Mouse (Mus musculus) megakaryocyte, embryonic 14.5 days (primary cell): ENCODE data around the gene Slc26a3. TPM values are rescaled to one million over a fixed set of nuclear protein-coding genes. Genes with fewer than 3 reads are reported as not detected.
A peak's percentile ranks its signal among the peaks of the same experiment; 100 is the strongest.

Experiments used
- H3K27me3 ChIP-seq: replicated peaks from 2 replicates; pipeline ENCODE3; 2012; ENCODE audit warnings: inconsistent platforms
- H3K36me3 ChIP-seq: replicated peaks from 2 replicates; pipeline ENCODE3; 2012; ENCODE audit warnings: low read length, inconsistent platforms, mixed read lengths
- H3K4me1 ChIP-seq: 2 replicates; pipeline ENCODE4 v1.6.1; 2012; ENCODE audit warnings: inconsistent platforms
- H3K4me3 ChIP-seq: replicated peaks from 2 replicates; pipeline ENCODE3; 2012; ENCODE audit warnings: moderate library complexity, mild to moderate bottlenecking, inconsistent platforms
- H3K9me3 ChIP-seq: 2 replicates; pipeline ENCODE4 v1.6.1; 2012; ENCODE audit warnings: inconsistent platforms
- FLI1 ChIP-seq: IDR thresholded peaks from 2 replicates; pipeline ENCODE4 v1.6.1; 2012; ENCODE audit warnings: low read length, inconsistent platforms, mixed read lengths
- GATA1 ChIP-seq: IDR thresholded peaks from 3 replicates; pipeline ENCODE4 v1.6.1; 2012; ENCODE audit warnings: mixed read lengths, low read length, inconsistent platforms, borderline replicate concordance
- polyA plus RNA-seq: library from polyadenylated mRNA; stranded (reverse); fragments of >175 nt; gene quantifications from 2 replicates; pipeline ENCODE4 v1.2.3, GENCODE M21; 2012; ENCODE audit warnings: low replicate concordance; ENCODE audit not compliant: insufficient read depth

The Slc26a3 gene
- polyA plus RNA-seq, 1 experiment, result not detected

GRCm38 (mm10) chr12:31486431-31486830 is 95.8 kb downstream of the Slc26a3 start:
- H3K36me3 ChIP-seq, result peaks cover 61% of the 10 kb centered on the region
- H3K27me3 ChIP-seq, result no peaks in the 10 kb centered on the region
- TF ChIP-seq GATA1 (no peak), FLI1 (no peak)
- no peaks in the 10 kb centered on the region for H3K4me1 ChIP-seq
- no peak overlapping the region for H3K4me3 ChIP-seq
- H3K9me3 ChIP-seq, result no peaks in the 10 kb centered on the region

DNA sequence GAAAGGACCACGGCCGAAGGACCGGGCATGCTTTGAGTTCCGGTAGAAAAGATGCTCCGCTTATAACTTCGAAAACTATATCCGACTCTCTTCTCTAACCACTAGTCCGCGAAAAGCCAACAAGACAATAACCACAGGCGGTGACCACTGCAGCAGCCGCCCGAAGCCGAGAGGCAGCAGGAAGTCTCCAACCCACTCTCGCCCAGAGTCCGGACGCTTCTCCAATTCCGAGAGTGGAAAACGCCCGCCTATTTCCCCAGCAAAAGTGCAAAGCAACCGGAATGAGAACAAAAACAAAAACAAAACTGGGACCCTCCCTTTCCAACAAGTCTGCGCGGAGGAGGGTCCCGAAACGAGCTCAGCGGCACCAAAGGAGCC is 108.3 kb downstream of the Slc26a3 start:
- H3K27me3 ChIP-seq, result no peaks in the 10 kb centered on the region
- H3K9me3 ChIP-seq, result 0 out of 2 replicates have a peak, but pooled peaks cover 2% of the 10 kb centered on the region
- TF ChIP-seq GATA1 (no peak), FLI1 (no peak)
- peaks cover 33% of the 10 kb centered on the region for H3K4me1 ChIP-seq
- peak overlapping the region; percentile 98 for H3K4me3 ChIP-seq
- peaks cover 10% of the 10 kb centered on the region for H3K36me3 ChIP-seq

DNA sequence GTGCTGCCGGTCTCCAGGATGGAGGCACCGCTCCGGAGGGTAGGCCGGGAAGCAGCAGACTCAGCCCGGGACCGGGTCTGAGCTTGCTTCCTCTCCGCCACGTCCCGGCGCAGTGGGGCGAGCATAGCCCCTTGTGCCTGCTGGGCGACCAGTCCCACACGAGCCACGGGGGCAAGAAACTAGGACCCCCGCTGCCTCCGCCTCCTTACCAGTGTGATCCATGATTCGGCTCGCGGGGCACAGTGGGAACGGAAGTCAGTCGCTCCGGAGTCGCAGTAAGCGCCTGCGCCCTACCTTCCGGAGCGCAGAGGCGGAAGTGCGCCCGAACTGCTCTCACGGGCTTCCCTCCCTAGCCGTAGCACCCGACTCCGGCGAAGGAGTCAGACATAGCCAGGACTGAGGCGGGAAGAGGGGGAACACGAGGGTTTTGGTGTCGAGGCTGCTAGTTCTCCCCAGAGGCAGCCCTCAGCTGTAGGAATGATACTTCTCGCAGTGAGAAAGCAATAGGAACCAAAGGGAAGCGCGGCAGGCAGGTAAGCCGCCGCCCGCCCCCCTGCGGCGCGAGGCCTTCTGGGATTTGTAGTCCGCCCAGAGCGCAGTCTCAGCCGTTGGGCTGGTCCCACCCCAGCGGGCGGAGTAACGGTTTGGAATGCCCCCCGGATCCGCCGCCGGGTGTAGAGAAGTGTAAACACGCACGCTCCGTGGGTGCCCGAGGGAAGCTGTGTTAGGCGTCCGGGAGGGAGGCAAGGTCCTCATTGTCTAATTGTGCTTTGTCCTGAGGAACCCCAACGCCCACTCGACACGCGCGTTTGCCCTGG is 108.9 kb downstream of the Slc26a3 start, which contains the start of gene Cbll1:
Gene Cbll1 (minus strand): TSS at position 303 of the 818 bp plus-strand sequence.
- Histone ChIP-seq H3K4me1 (peaks cover 30% of the 10 kb centered on the region), H3K4me3 (peak within 1 kb of the TSS; percentile 98), H3K27me3 (no peaks in the 10 kb centered on the region), H3K36me3 (peaks cover 4% of the 10 kb centered on the region), H3K9me3 (0 out of 2 replicates have a peak, but pooled peaks cover 2% of the 10 kb centered on the region)
- no peak for TF ChIP-seq GATA1
- peak; percentile 78; the same call in 1 of the 2 replicates for TF ChIP-seq FLI1

GRCm38 (mm10) chr12:31500196-31500595 is 109.5 kb downstream of the Slc26a3 start:
- no peak for TF ChIP-seq GATA1
- TF ChIP-seq FLI1, result no peak
- peaks cover 3% of the 10 kb centered on the region for H3K36me3 ChIP-seq

DNA sequence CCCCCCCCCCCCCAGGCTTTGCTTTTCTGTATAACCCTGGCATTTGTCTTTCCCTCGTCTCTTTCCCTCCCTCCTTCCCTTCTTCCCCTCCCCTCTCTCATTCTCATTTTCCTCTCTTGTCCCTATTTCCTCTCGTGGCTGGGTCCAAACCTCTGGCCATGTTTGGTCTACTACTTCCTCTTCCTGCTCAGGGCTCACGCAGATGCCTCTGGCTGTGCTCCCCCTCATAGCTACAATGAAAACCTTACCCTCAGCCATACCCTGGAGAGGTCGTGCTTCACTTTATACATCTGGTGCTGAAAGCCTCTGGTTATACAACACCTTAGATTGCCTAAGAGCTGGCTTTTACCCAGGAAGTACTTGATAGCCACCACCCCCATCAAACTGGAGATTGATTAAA is 110.6 kb downstream of the Slc26a3 start:
- H3K9me3 ChIP-seq, result 0 out of 2 replicates have a peak, but pooled peaks cover 2% of the 10 kb centered on the region
- peak overlapping the region; percentile 3 for H3K4me3 ChIP-seq
- H3K36me3 ChIP-seq, result peaks cover 3% of the 10 kb centered on the region
- TF ChIP-seq FLI1 (no peak), GATA1 (no peak)
- H3K27me3 ChIP-seq, result no peaks in the 10 kb centered on the region
- peaks cover 36% of the 10 kb centered on the region for H3K4me1 ChIP-seq

More at GRCm38 (mm10) chr12:31500196-31500595, 109.5 kb downstream of the Slc26a3 start:
- H3K9me3 ChIP-seq, result 0 out of 2 replicates have a peak, but pooled peaks cover 2% of the 10 kb centered on the region
- H3K4me3 ChIP-seq, result peak overlapping the region; percentile 98
- no peaks in the 10 kb centered on the region for H3K27me3 ChIP-seq
- H3K4me1 ChIP-seq, result peaks cover 36% of the 10 kb centered on the region

GRCm38 (mm10) chr12:31503211-31503610 is 112.5 kb downstream of the Slc26a3 start:
- Histone ChIP-seq H3K4me3 (no peak overlapping the region), H3K27me3 (no peaks in the 10 kb centered on the region), H3K36me3 (no peaks in the 10 kb centered on the region), H3K4me1 (peaks cover 26% of the 10 kb centered on the region), H3K9me3 (0 out of 2 replicates have a peak, but pooled peaks cover 2% of the 10 kb centered on the region)
- TF ChIP-seq FLI1 (no peak), GATA1 (no peak)

DNA sequence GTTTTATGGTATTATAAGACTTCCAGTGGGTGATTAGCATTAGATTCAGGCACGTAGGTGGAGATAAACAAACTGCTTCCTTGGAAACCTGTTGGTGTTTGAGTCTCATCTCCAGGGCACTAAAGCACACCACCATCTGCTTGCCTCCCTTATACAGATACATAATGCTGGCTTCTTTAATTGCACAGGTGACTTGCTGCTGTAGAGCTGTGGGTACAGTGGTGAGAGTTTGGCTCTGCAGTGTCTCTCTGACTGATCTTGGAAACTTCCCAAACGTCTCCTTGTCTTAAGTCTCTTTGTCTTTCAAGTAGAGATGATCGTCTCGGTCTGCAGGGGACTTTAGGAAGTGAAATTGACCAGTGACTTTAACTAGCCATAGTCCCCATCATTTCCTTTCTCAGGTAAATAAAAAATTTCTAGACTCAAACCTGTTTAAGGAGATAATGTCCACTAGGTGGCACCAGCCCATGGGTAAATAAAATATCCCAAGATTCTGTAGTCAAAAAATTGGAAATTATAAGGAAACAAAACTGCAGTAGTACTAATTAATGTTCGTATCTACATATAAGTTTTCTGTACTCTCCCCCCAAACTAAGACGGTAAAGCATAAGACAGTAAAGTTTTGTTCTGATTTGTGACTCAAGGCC is 117.2 kb downstream of the Slc26a3 start:
- H3K36me3 ChIP-seq, result no peaks in the 10 kb centered on the region
- no peaks in the 10 kb centered on the region for H3K27me3 ChIP-seq
- H3K4me3 ChIP-seq, result no peak overlapping the region
- TF ChIP-seq FLI1 (no peak), GATA1 (no peak)
- H3K9me3 ChIP-seq, result 0 out of 2 replicates have a peak, but pooled peaks cover 1% of the 10 kb centered on the region
- H3K4me1 ChIP-seq, result peaks cover 20% of the 10 kb centered on the region

DNA sequence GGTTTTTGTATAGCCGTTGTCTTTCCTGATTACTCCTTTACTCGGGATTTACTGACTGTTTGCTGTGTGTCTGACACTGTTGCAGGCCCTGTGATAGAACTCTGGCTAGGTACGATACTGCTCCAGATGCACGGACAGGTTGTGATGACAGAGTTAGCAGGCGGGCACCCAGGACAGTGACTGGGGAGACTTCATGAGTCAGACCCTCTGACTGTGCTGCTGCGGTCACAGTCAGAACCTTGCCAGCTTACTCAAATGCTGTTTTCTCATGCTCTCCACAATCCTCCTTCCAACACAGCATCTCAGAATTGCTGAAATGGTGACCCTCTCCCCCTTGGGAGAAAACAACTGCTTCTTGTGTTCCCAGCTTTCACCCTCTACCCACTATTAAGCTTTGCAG is 117.8 kb downstream of the Slc26a3 start:
- TF ChIP-seq GATA1, result no peak
- no peak for TF ChIP-seq FLI1
- peaks cover 20% of the 10 kb centered on the region for H3K4me1 ChIP-seq

DNA sequence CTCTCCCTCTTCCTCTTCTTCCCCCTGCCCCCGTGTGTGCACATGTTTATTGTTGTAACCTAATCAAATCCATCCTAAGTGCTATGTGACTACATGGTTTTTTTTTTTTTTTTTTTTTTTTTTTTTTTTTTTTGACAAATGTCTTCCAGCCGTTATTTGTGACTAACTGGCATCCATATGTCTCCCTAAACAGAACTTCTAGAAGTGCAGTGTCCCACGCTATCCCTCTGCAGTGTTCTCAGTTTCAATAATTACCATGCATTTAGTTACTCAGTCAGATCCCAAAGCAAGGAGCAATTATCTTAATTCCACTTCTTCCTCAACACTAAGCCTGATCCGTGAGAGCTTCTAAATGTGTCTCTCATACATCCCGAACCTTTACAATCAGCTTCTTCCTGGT is 120.5 kb downstream of the Slc26a3 start:
- no peaks in the 10 kb centered on the region for H3K9me3 ChIP-seq

More for the DNA sequence above, 117.8 kb downstream of the Slc26a3 start:
- Histone ChIP-seq H3K4me3 (no peak overlapping the region), H3K27me3 (no peaks in the 10 kb centered on the region), H3K9me3 (no peaks in the 10 kb centered on the region), H3K36me3 (no peaks in the 10 kb centered on the region)

More for the DNA sequence above, 120.5 kb downstream of the Slc26a3 start:
- TF ChIP-seq FLI1 (no peak), GATA1 (no peak)
- H3K36me3 ChIP-seq, result no peaks in the 10 kb centered on the region
- H3K27me3 ChIP-seq, result no peaks in the 10 kb centered on the region
- no peak overlapping the region for H3K4me3 ChIP-seq
- H3K4me1 ChIP-seq, result peaks cover 26% of the 10 kb centered on the region
